Mouse (Mus musculus) bone marrow macrophage, adult 2 months (primary cell): ENCODE measurements at regions not wholly inside any gene's neighbourhood (a gene's known extent, or its start where the extent isn't known, plus 50 kb on each side); places are given as distances from the start of the nearest gene placed in this dataset.

Source experiments
- CTCF ChIP-seq: IDR thresholded peaks from 2 replicates; pipeline ENCODE4 v1.5.1; 2012; ENCODE audit warnings: low read depth, mild to moderate bottlenecking, low read length, moderate library complexity
- POLR2A ChIP-seq: IDR thresholded peaks from 2 replicates; pipeline ENCODE4 v1.6.1; 2012; ENCODE audit warnings: mild to moderate bottlenecking, low read depth, low read length, borderline replicate concordance

GRCm38 (mm10) chr15:61514324-61514723 lies 591.5 kb upstream of the A1bg start:
- TF ChIP-seq CTCF = no peak
- no peak for TF ChIP-seq POLR2A
